Mouse (Mus musculus) midbrain, embryonic 16.5 days (tissue): ENCODE measurements around the gene Tex261. TPM values are rescaled to one million over a fixed set of nuclear protein-coding genes. Genes with fewer than 3 reads are reported as not detected.
A peak's percentile ranks its signal among the peaks of the same experiment; 100 is the strongest.

Experiments used
- ATAC-seq: fragments of 200-750 bp; cut with Nextera tagmentation; 2 replicates; pipeline ENCODE4 v1.8.0; 2017; ENCODE audit warnings: moderate TSS enrichment
- H3K27ac ChIP-seq: fragments of 300-500 bp; sonication (generic); 2 replicates; pipeline ENCODE4 v1.5.1; 2014; ENCODE audit warnings: mild to moderate bottlenecking, low read length, mixed read lengths
- H3K27me3 ChIP-seq: fragments of 300-500 bp; sonication (generic); 2 replicates; pipeline ENCODE4 v1.6.1; 2014; ENCODE audit warnings: low read depth, low read length, mixed read lengths; ENCODE audit not compliant: control insufficient read depth, insufficient read depth
- H3K36me3 ChIP-seq: fragments of 300-500 bp; sonication (generic); 2 replicates; pipeline ENCODE4 v1.6.1; 2014; ENCODE audit warnings: mild to moderate bottlenecking, low read length, moderate library complexity, mixed read lengths; ENCODE audit not compliant: control insufficient read depth, insufficient read depth
- H3K4me1 ChIP-seq: fragments of 300-500 bp; sonication (generic); 2 replicates; pipeline ENCODE4 v1.6.1; 2014; ENCODE audit warnings: mild to moderate bottlenecking, low read length, mixed read lengths; ENCODE audit not compliant: control insufficient read depth, insufficient read depth
- H3K4me2 ChIP-seq: fragments of 300-500 bp; sonication (generic); 2 replicates; pipeline ENCODE4 v1.6.1; 2014; ENCODE audit warnings: mild to moderate bottlenecking, low read length, mixed read lengths
- H3K4me3 ChIP-seq: fragments of 300-500 bp; sonication (generic); 2 replicates; pipeline ENCODE4 v1.5.1; 2014; ENCODE audit warnings: low read depth, mild to moderate bottlenecking, low read length, moderate library complexity, mixed read lengths
- H3K9ac ChIP-seq: fragments of 300-500 bp; sonication (generic); 2 replicates; pipeline ENCODE4 v1.6.1; 2014; ENCODE audit warnings: low read depth, low read length, mixed read lengths
- H3K9me3 ChIP-seq: fragments of 300-500 bp; sonication (generic); replicated peaks from 2 replicates; pipeline ENCODE4 v1.6.1; 2014; ENCODE audit warnings: mild to moderate bottlenecking, low read length, mixed read lengths; ENCODE audit not compliant: control insufficient read depth, poor library complexity, severe bottlenecking
- WGBS: fragments of 180-500 bp; shearing (Covaris S2); extraction: QIAGEN DNeasy Blood & Tissue Kit; methylation state at CpG from one replicate; pipeline ENCODE4 v1.1.7; 2014; 5-methylcytosine and 5-hydroxymethylcytosine counted together
- polyA plus RNA-seq: library from polyadenylated mRNA; unstranded; fragments of >200 nt; fragmentation: Nextera tagmentation; extraction: Ambion mirVana; gene quantifications from 2 replicates; pipeline ENCODE4 v1.2.1, GENCODE M21; 2015

The Tex261 gene
- polyA plus RNA-seq, result 62.8 and 69.3 TPM in 2 replicates

- H3K4me1 ChIP-seq, result peaks cover 20% of the 10 kb centered on the region
- no peaks in the 10 kb centered on the region; the same call in 1 of the 2 replicates for H3K36me3 ChIP-seq
- WGBS, result under 1% methylated on average over 35 of the region's 45 CpGs
- peak within 1 kb of the TSS; percentile 95 for H3K9ac ChIP-seq
- H3K4me3 ChIP-seq, result peak within 1 kb of the TSS; percentile 91
- H3K27ac ChIP-seq, result peak within 1 kb of the TSS; percentile 82
- H3K4me2 ChIP-seq, result peak within 1 kb of the TSS; percentile 88
- no peaks in the 10 kb centered on the region for H3K27me3 ChIP-seq
- no peaks in the 10 kb centered on the region for H3K9me3 ChIP-seq
- ATAC-seq, result peak; percentile 97
Measured at GRCm38 (mm10) chr6:83775638-83776293, at the start of gene Tex261. TSS of gene Tex261 (minus strand) at chr6:83775813.

GRCm38 (mm10) chr6:83821856-83822255 lies 46.2 kb upstream of the Tex261 start:
- Histone ChIP-seq H3K4me3 (no peak overlapping the region), H3K4me1 (0 out of 2 replicates have a peak, but pooled peaks cover 4% of the 10 kb centered on the region), H3K27me3 (no peaks in the 10 kb centered on the region), H3K4me2 (no peak overlapping the region), H3K27ac (no peak overlapping the region), H3K9me3 (no peaks in the 10 kb centered on the region), H3K36me3 (no peaks in the 10 kb centered on the region), H3K9ac (no peak overlapping the region)
- no peak for ATAC-seq
- 36% methylated on average over 2 of the region's 2 CpGs for WGBS

GRCm38 (mm10) chr6:83820727-83821515 lies 45.3 kb upstream of the Tex261 start:
- Histone ChIP-seq H3K27me3 (no peaks in the 10 kb centered on the region), H3K27ac (no peak overlapping the region), H3K4me3 (no peak overlapping the region), H3K36me3 (no peaks in the 10 kb centered on the region), H3K4me2 (no peak overlapping the region), H3K9ac (no peak overlapping the region), H3K4me1 (0 out of 2 replicates have a peak, but pooled peaks cover 4% of the 10 kb centered on the region), H3K9me3 (no peaks in the 10 kb centered on the region)
- WGBS, result 79% methylated on average over 2 of the region's 2 CpGs
- ATAC-seq, result no peak

- 72% methylated on average over 1 of the region's 1 CpGs for WGBS
- ATAC-seq, result no peak
Measured at GRCm38 (mm10) chr6:83818996-83819395, 43.4 kb upstream of the Tex261 start.

GRCm38 (mm10) chr6:83815801-83816200 lies 40.2 kb upstream of the Tex261 start:
- WGBS, result 97% methylated on average over 3 of the region's 3 CpGs
- Histone ChIP-seq H3K36me3 (peaks cover 10% of the 10 kb centered on the region), H3K27ac (no peak overlapping the region), H3K4me2 (no peak overlapping the region), H3K9ac (no peak overlapping the region), H3K27me3 (no peaks in the 10 kb centered on the region), H3K9me3 (no peaks in the 10 kb centered on the region), H3K4me1 (no peaks in the 10 kb centered on the region), H3K4me3 (no peak overlapping the region)
- ATAC-seq, result no peak

More at GRCm38 (mm10) chr6:83818996-83819395, 43.4 kb upstream of the Tex261 start:
- H3K36me3 ChIP-seq, result peaks cover 1% of the 10 kb centered on the region; the same call in 1 of the 2 replicates
- H3K4me2 ChIP-seq, result no peak overlapping the region
- H3K4me1 ChIP-seq, result 0 out of 2 replicates have a peak, but pooled peaks cover 4% of the 10 kb centered on the region
- no peaks in the 10 kb centered on the region for H3K27me3 ChIP-seq
- no peak overlapping the region for H3K27ac ChIP-seq
- no peak overlapping the region for H3K9ac ChIP-seq
- no peak overlapping the region for H3K4me3 ChIP-seq
- H3K9me3 ChIP-seq, result no peaks in the 10 kb centered on the region

GRCm38 (mm10) chr6:83802846-83803245 lies 27.2 kb upstream of the Tex261 start:
- peaks cover 14% of the 10 kb centered on the region; the same call in 1 of the 2 replicates for H3K36me3 ChIP-seq
- no peak overlapping the region for H3K4me3 ChIP-seq
- no peaks in the 10 kb centered on the region for H3K4me1 ChIP-seq
- ATAC-seq, result no peak
- no peaks in the 10 kb centered on the region for H3K27me3 ChIP-seq
- no peak overlapping the region for H3K9ac ChIP-seq
- no peak overlapping the region for H3K4me2 ChIP-seq
- no peaks in the 10 kb centered on the region for H3K9me3 ChIP-seq
- WGBS, result 95% methylated on average over 3 of the region's 3 CpGs
- no peak overlapping the region for H3K27ac ChIP-seq

- H3K4me2 ChIP-seq, result no peak overlapping the region
- peaks cover 14% of the 10 kb centered on the region; the same call in 1 of the 2 replicates for H3K36me3 ChIP-seq
- 98% methylated on average over 5 of the region's 5 CpGs for WGBS
- H3K4me1 ChIP-seq, result no peaks in the 10 kb centered on the region
- no peak for ATAC-seq
- no peaks in the 10 kb centered on the region for H3K27me3 ChIP-seq
- no peaks in the 10 kb centered on the region for H3K9me3 ChIP-seq
- H3K27ac ChIP-seq, result no peak overlapping the region
- no peak overlapping the region for H3K9ac ChIP-seq
- H3K4me3 ChIP-seq, result no peak overlapping the region
Measured at GRCm38 (mm10) chr6:83802033-83802432, 26.4 kb upstream of the Tex261 start.

- WGBS, result 56% methylated on average over 3 of the region's 3 CpGs
- no peaks in the 10 kb centered on the region for H3K27me3 ChIP-seq
- H3K36me3 ChIP-seq, result peaks cover 6% of the 10 kb centered on the region; the same call in 1 of the 2 replicates
- no peaks in the 10 kb centered on the region for H3K9me3 ChIP-seq
- H3K4me2 ChIP-seq, result no peak overlapping the region
- H3K4me3 ChIP-seq, result no peak overlapping the region
- H3K27ac ChIP-seq, result no peak overlapping the region
- H3K4me1 ChIP-seq, result peaks cover 9% of the 10 kb centered on the region
- H3K9ac ChIP-seq, result no peak overlapping the region
- no peak for ATAC-seq
Measured at GRCm38 (mm10) chr6:83796686-83797085, 21.1 kb upstream of the Tex261 start.

- H3K9ac ChIP-seq, result peak overlapping the region; percentile 93
- peaks cover 9% of the 10 kb centered on the region for H3K4me1 ChIP-seq
- ATAC-seq, result peak; percentile 46
- no peaks in the 10 kb centered on the region for H3K27me3 ChIP-seq
- H3K4me2 ChIP-seq, result peak overlapping the region; percentile 84
- H3K36me3 ChIP-seq, result no peaks in the 10 kb centered on the region; the same call in 1 of the 2 replicates
- H3K27ac ChIP-seq, result peak overlapping the region; percentile 98
- WGBS, result 9% methylated on average over 13 of the region's 13 CpGs
- H3K4me3 ChIP-seq, result peak overlapping the region; percentile 87
- H3K9me3 ChIP-seq, result no peaks in the 10 kb centered on the region
Measured at GRCm38 (mm10) chr6:83795492-83795900, 19.9 kb upstream of the Tex261 start.
